Mouse (Mus musculus) spleen, embryonic (tissue): ENCODE results near the gene Olfr92.
"Not testable (repeated sequence)": the region's sequence is repeated elsewhere in the genome, so short reads cannot be mapped to it uniquely, and the experiment has no call there.

ENCODE experiments used
- CTCF ChIA-PET: fragments of 350-600 bp; sonication (Branson Sonifier 250); formaldehyde crosslinking; loops from one replicate; lab custom pipeline; 2022; lab: Charles Lee

Olfr92 gene

GRCm38 (mm10) chr17:37119988-37120387 lies at the start of gene Olfr92:
Gene Olfr92, minus strand, starts transcription at chr17:37120088.
- CTCF ChIA-PET, result no interaction called here

GRCm38 (mm10) chr17:37161394-37161793 lies 41.5 kb upstream of the Olfr92 start, which contains the start of gene Olfr93:
Gene Olfr93, minus strand, starts transcription at chr17:37161494.
- CTCF ChIA-PET, result no interaction called here

- CTCF ChIA-PET, result not testable (repeated sequence)
These were observed 11.5 kb upstream of the Olfr92 start for GRCm38 (mm10) chr17:37131366-37131765.

DNA sequence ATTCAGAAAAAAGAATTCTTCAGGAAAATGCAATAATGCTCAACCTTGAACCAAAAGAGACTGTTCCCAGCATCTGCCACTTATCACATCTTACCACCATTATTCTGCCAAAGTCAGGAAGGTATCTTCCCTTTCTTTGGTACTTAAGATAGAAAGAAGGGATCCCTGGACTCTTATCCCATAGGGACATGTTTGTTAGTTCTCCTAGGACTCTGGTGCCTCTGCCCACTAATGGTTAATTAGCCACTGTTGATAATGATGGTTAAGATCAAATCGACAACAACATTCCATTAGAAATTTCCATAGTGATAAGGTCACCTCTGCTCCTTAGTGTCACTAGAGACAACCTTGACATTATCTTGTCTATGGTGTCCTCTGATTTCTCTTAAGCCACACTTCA lies 21.7 kb downstream of the Olfr92 start, which contains the start of gene Olfr91:
TSS of gene Olfr91 (minus strand) at position 101 of the 400 bp plus-strand sequence.
- CTCF ChIA-PET, result no interaction called here

DNA sequence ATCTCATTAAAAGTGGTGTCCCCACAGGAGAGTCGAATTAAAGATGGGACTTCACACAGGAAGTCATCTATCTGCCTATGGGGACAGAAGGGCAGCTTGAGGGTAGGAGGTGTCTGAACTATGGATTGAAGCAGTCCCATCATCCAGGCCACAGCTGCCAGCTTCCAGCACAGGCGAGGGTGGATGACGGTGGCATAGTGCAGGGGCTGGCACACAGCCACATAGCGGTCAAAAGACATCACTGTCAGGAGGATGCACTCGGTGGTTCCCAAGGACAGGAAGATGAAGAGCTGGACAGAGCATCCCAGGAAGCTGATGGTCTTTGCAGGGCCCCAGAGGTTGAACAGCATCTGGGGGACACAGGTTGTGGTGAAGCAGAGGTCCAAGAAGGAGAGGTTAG lies 26.6 kb downstream of the Olfr92 start:
- CTCF ChIA-PET, result no interaction called here

DNA sequence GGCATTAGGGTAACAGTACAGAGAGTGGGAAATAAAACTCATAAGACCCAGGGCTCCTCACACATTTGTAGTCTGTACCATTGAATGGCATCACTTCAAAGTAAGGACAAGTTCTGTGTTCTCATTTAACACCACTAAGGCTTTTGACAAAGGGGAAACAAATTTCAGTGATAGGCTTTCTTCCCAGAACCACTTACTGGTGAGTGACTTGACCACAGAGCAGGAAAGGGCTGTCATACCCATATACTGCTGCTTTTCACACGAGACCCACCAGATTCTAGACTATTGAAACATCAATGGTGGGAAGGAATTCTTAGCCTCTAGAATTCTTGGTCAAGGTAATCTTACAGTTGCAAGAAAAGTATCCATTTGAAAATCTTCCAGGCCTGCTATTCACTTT lies 27.7 kb downstream of the Olfr92 start:
- CTCF ChIA-PET, result no interaction called here

DNA sequence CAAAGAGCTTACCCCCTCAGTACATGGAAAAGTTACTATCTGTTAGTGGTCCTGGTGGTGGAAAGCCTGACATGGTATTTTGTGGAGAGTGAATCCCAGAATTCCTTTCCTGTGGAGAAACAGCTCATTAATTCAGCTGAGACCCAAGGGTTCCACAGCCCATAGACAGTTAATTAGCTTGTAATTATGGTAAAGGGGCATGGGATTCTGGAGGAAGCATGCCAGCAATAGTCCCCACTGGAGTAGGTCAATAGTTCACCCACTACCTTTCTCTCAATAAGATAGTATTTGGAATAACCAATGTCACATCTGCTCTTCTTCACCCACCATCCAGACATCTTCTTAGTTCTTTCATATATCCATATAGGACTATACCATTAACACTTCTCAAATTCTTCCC lies 31.5 kb downstream of the Olfr92 start, which contains the start of gene Olfr90:
TSS of gene Olfr90 (minus strand) at position 101 of the 400 bp plus-strand sequence.
- CTCF ChIA-PET, result no interaction called here

DNA sequence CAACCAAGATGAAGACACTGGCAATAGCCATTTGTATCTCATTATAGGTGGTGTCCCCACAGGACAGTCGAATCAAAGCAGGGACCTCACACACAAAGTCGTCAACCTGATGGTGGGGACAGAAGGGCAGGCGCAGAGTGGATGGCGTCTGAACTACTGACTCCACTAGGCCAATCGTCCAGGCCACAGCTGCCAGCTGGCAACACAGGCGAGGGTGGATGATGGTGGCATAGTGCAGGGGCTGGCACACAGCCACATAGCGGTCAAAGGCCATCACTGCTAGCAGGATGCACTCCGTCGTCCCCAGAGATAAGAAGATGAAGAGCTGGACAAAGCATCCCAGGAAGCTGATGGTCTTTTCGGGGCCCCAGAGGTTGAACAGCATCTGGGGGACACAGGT lies 34.3 kb downstream of the Olfr92 start:
- CTCF ChIA-PET, result no interaction called here

GRCm38 (mm10) chr17:37084632-37085031 lies 35.3 kb downstream of the Olfr92 start:
- CTCF ChIA-PET, result no interaction called here

DNA sequence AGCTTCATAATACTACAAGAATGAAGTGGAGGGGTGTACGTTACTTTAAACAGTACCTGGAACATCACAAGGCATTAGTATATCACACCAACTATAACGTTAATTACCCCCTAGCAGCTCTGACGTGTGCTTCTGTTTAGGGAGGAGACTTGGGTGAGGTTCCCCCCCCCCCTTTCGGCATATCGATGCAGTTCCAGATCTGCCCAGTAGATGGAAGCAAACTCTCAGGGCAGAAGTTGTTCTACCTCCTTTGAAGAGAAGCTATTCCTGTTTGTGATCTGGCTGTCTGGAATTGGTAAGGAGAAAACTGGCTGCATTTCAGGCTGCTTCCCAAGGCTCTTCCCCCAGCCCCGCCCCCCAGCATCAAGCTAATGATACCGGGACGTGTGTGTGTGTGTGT lies 36.6 kb downstream of the Olfr92 start:
- CTCF ChIA-PET, result interaction anchor here (0.6 to 0.7 kb wide), 5 partner anchors 29 to 119 kb away, joined by 3 to 7 read pairs (median 4); no protein-coding TSS in a partner anchor

DNA sequence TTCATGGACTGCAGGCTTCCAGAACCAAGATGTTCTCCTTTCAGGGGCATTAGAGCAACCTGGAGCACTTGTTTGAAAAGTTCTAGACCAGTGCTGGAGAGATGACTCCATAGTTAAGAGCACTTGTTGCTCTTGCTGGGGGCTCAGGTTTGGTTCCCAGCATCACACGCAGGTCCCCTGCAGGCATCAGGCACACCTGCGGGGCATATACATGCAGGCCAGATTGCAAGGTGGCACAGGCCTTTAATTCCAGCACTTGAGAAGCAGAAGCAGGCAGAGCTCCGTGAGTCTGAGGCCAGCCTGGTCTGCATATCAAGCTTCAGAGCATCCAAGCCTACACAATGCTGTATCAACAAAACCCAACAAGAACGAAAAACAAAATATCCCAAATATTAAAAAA lies 38.2 kb downstream of the Olfr92 start:
- CTCF ChIA-PET, result no interaction called here

- CTCF ChIA-PET, result no interaction called here
These were observed 39.8 kb downstream of the Olfr92 start for GRCm38 (mm10) chr17:37080119-37080518.

GRCm38 (mm10) chr17:37078990-37079389 lies 40.9 kb downstream of the Olfr92 start:
- CTCF ChIA-PET, result interaction anchor here (0.7 kb wide), 1 partner anchor 60 kb away, joined by 5 read pairs; no protein-coding TSS in a partner anchor

DNA sequence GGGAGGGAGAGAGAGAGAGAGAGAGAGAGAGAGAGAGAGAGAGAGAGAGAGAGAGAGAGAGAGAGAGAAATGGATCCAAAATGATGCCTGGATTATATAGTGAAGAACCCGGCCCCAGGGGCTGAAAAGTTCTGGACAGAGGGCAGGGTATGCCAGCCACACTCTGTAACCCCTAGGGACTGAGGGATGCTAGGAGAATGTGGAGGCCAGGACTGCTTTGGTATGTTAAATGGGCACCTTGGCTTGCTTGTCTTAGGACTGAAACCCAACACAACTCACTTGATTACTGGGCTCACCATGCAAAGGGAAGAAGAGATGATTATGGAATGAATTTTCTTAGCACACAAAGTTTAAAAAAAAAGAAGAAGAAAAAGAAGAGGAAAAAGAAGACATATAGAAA lies 41.7 kb downstream of the Olfr92 start:
- CTCF ChIA-PET, result no interaction called here

- CTCF ChIA-PET, result no interaction called here
These were observed 44.1 kb downstream of the Olfr92 start for GRCm38 (mm10) chr17:37075766-37076165.

GRCm38 (mm10) chr17:37075181-37075580 lies 44.7 kb downstream of the Olfr92 start:
- CTCF ChIA-PET, result no interaction called here

GRCm38 (mm10) chr17:37072730-37073276 lies 47.1 kb downstream of the Olfr92 start:
- CTCF ChIA-PET, result no interaction called here

DNA sequence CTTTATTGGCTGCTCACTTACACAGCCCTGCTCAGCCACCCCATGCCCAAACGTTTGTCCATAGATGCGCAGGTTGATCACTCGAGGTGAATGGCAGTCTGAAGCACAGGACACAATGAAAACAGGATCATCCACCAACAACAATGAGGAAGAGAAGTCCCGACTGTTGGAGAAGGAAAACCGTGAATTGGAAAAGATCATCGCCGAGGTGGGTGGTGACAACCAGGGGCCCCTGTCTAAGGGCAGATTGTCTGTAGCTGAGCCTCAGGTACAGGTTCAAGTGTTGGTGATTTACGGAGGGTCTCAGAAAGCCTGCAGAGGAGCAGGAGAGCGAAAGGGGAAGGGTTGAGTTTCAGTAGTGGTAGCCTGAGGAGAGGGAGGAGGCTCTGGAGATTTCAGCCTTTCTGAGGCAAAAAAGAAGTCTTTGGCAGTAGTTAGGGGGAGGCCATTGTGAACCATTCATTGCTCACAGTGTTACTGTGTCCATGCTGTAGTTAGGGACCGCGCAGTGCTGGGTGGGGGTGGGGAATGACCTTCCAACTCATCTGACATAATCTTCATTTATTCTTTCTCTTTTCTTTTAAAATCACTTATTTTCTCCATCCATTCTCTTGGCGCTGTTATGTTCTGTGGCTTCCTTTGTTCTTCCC lies 47.7 kb downstream of the Olfr92 start:
- CTCF ChIA-PET, result no interaction called here

DNA sequence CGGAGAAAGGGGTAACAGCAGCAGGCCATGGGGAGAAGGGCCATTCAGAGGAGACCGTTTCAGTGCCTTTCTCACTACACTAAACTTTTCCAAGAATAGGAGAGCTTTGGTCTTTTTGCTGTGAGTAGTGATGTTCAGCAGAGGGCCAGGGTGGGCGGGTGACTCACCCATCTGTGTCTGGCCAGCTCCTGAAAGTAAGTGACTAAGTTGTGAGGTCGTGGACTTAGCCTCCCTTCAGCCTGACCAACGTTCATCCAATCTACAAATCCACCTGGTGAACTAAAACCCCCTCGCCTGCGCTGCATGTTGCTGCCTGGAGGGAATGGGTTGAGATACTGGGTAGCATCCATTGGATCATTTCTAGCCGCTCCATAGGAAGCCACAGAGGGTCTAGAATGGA lies 49.8 kb downstream of the Olfr92 start:
- CTCF ChIA-PET, result no interaction called here

- CTCF ChIA-PET, result no interaction called here
These were observed 52.0 kb downstream of the Olfr92 start for GRCm38 (mm10) chr17:37067861-37068260.

DNA sequence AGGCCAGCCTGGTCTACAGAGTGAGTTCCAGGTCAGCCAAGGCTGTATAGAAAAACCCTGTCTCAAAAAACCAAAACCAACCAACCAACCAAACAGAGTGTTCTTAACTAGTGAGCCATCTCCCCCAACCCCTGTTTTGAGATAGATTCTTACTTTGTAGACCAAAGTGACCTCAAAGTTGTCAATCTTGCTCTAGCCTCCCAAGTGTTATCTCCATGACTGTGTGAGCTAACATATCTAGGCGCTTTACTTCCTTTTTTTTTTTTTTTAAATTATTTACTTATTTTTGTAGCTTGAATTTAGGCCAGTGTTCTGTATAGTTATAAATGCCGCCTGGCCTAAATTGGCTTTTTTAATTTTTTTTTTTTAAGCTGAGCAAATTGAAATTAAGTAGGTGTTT lies 53.9 kb downstream of the Olfr92 start:
- CTCF ChIA-PET, result no interaction called here

DNA sequence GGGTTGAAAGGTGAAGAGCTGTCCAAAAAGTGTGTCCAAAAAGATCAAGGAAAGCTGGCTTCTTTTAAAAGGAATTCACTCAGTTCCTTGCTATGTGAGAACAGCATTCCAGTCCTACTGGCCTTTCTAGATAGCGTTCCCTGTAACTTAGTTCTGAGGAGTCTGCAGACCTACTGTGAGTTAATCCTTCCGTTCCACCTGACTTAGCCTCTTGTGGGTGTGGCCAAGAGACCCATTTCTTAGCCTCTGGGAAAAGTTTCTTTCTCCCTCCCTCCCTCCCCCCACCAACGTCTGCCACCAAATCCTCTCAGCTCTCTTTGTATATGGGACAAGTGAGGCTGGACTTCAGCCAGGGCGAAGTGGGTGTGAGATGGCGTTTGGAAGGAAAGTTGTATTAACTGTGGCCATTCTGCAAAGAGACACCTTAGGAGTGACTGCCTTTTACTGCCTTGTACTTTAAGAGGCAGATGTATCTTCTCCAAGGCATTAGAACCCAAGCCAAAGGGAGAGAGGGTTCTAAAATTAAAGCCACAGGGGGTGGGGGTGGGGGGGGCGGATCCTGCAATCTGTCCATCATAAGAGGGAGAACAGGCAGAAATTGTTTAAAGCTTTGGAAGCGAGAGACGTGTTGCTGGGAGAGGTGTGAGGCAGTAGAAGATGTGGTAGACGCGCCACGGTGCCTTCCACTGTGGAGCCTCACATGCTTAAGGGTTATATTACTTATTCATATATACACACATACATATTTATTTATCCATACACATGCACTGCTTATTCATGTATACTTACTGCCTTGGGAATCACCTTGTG lies 56.0 kb downstream of the Olfr92 start:
- CTCF ChIA-PET, result no interaction called here
